Mouse (Mus musculus) megakaryocyte, embryonic 14.5 days (primary cell): ENCODE measurements around the gene Cgas.

Experiments
- FLI1 ChIP-seq: IDR thresholded peaks from 2 replicates; pipeline ENCODE4 v1.6.1; 2012; ENCODE audit warnings: low read length, inconsistent platforms, mixed read lengths
- GATA1 ChIP-seq: IDR thresholded peaks from 3 replicates; pipeline ENCODE4 v1.6.1; 2012; ENCODE audit warnings: mixed read lengths, low read length, inconsistent platforms, borderline replicate concordance

DNA sequence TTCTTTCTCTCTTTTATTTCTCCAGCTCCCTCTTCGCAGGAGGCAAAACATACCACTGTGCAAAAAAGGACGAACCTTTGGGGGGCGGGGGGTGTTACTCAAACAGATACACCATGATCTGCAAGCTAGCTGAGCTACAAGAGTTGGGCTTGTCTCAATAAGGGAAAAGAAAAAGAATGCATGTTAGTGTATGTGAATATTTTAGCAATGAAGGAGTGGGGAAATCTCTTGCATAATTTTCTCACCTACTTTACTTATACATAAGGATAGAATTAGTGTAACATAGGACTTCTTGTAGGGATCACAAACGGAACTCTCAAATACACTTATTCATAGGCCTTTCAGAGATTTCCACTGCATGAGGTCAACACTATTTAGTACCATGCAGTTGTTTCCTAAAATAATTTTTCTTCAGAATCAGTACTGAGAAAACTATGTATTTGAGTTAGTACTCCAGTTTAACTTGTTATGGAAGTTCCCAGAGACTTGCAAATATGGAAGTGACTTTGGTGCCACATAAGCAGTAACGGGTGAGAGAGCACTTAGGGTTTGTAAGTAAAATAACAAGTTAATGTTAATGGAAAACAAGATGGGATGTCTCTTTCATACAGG is 31.8 kb upstream of the Cgas start:
- TF ChIP-seq GATA1 (no peak), FLI1 (no peak)
